Mouse (Mus musculus) hindbrain, postnatal 0 days (tissue): ENCODE results near the gene Ripor2. TPM values are rescaled to one million over a fixed set of nuclear protein-coding genes. Genes with fewer than 3 reads are reported as not detected.
A peak's percentile ranks its signal among the peaks of the same experiment; 100 is the strongest.

ENCODE experiments used
- ATAC-seq: fragments of 200-750 bp; cut with Nextera tagmentation; 2 replicates; pipeline ENCODE4 v1.8.0; 2017; ENCODE audit warnings: mild to moderate bottlenecking, moderate TSS enrichment, moderate library complexity
- DNase-seq: peaks from one replicate; pipeline ENCODE4 v3.0.0-alpha.2; 2015; ENCODE audit warnings: low spot score
- H3K27ac ChIP-seq: fragments of 300-500 bp; sonication (generic); 2 replicates; pipeline ENCODE4 v1.5.1; 2014; ENCODE audit warnings: mild to moderate bottlenecking
- H3K27me3 ChIP-seq: fragments of 300-500 bp; sonication (generic); 2 replicates; pipeline ENCODE4 v1.6.1; 2014; ENCODE audit warnings: low read length, mixed read lengths; ENCODE audit not compliant: insufficient read depth
- H3K36me3 ChIP-seq: fragments of 300-500 bp; sonication (generic); 2 replicates; pipeline ENCODE4 v1.6.1; 2014; ENCODE audit warnings: low read length, mixed read lengths; ENCODE audit not compliant: insufficient read depth
- H3K4me1 ChIP-seq: fragments of 300-500 bp; sonication (generic); 2 replicates; pipeline ENCODE4 v1.6.1; 2014; ENCODE audit warnings: antibody characterized with exemption, low read length, mixed read lengths; ENCODE audit not compliant: insufficient read depth
- H3K4me2 ChIP-seq: fragments of 300-500 bp; sonication (generic); 2 replicates; pipeline ENCODE4 v1.6.1; 2014; ENCODE audit warnings: low read depth, mild to moderate bottlenecking, low read length, moderate library complexity, mixed read lengths
- H3K4me3 ChIP-seq: fragments of 300-500 bp; sonication (generic); 2 replicates; pipeline ENCODE4 v1.5.1; 2014; ENCODE audit warnings: low read length
- H3K9ac ChIP-seq: fragments of 300-500 bp; sonication (generic); replicated peaks from 2 replicates; pipeline ENCODE4 v1.6.1; 2014; ENCODE audit warnings: mild to moderate bottlenecking, low read length, moderate library complexity, mixed read lengths
- H3K9me3 ChIP-seq: fragments of 300-500 bp; sonication (generic); 2 replicates; pipeline ENCODE4 v1.6.1; 2016; ENCODE audit warnings: low read length, mixed read lengths
- CTCF ChIP-seq: IDR thresholded peaks from 2 replicates; pipeline ENCODE4 v1.5.1; 2016; ENCODE audit warnings: antibody characterized with exemption, control low read depth, low read depth
- WGBS: fragments of 180-500 bp; shearing (Covaris S2); extraction: QIAGEN DNeasy Blood & Tissue Kit; methylation state at CpG from one replicate; pipeline ENCODE4 v1.1.7; 2014; 5-methylcytosine and 5-hydroxymethylcytosine counted together
- polyA plus RNA-seq: library from polyadenylated mRNA; unstranded; fragments of >200 nt; fragmentation: Nextera tagmentation; extraction: Ambion mirVana; gene quantifications from 2 replicates; pipeline ENCODE4 v1.2.1, GENCODE M21; 2015
- total RNA-seq: library from RNA; depleted of rRNA; stranded (reverse); fragments of >200 nt; gene quantifications from 2 replicates; pipeline ENCODE4 v1.2.3, GENCODE M21; 2014

Gene Ripor2
- total and polyA plus RNA-seq, 2 experiments from 2014 or later = 12.5 to 32.9 TPM

DNA sequence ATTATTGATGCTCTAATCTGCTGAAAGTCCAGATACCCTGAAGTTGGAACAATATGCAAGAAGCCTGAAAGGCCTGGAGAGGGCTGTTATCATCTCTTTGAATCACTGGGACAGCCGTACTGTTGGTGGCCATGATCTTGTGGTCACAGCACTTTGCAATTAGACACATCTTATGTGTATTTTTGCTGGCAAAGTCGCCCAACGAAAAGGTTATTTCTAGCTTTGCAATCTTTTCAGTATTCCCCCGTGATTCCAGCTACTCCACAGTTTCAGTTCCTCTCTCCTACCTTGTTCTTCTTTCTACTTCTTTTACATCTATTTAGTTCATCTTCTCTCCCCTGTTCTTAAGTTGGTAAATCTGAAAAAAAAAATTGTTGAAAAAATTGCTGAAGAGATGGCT, 26.0 kb downstream of the Ripor2 start:
- H3K4me1 ChIP-seq = 0 out of 2 replicates have a peak, but pooled peaks cover 8% of the 10 kb centered on the region
- H3K27ac ChIP-seq = no peak overlapping the region
- H3K9ac ChIP-seq = no peak overlapping the region
- no peaks in the 10 kb centered on the region for H3K9me3 ChIP-seq
- ATAC-seq (no peak), DNase-seq (no peak)
- no peak overlapping the region for H3K4me3 ChIP-seq
- no peaks in the 10 kb centered on the region for H3K27me3 ChIP-seq
- H3K36me3 ChIP-seq = no peaks in the 10 kb centered on the region
- TF ChIP-seq CTCF = no peak
- H3K4me2 ChIP-seq = no peak overlapping the region
- WGBS = 88% methylated on average over 4 of the region's 4 CpGs

DNA sequence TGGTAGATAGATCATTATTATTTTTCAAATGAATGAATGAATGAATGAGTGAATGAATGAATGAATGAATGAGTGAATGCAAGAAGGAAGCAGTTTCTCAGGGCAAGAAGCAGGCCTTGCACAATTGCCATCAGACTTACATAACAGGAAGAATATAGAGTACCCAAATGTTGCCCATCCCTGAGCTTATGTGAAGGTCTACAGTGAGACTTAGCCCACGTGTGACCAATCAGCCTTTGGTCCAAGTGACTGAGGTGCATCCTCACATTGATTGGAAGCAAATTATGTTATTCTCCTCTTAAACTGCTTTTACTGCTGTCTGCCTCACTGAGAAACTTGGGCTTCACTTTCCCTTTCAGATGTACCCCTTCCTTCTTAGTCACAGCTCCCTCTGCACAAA, 26.7 kb downstream of the Ripor2 start:
- Histone ChIP-seq H3K9ac (no peak overlapping the region), H3K27ac (no peak overlapping the region), H3K4me1 (0 out of 2 replicates have a peak, but pooled peaks cover 6% of the 10 kb centered on the region), H3K4me2 (no peak overlapping the region), H3K4me3 (no peak overlapping the region), H3K36me3 (no peaks in the 10 kb centered on the region), H3K9me3 (no peaks in the 10 kb centered on the region), H3K27me3 (no peaks in the 10 kb centered on the region)
- ATAC-seq (no peak), DNase-seq (no peak)
- 86% methylated on average over 1 of the region's 1 CpGs for WGBS
- no peak for TF ChIP-seq CTCF

DNA sequence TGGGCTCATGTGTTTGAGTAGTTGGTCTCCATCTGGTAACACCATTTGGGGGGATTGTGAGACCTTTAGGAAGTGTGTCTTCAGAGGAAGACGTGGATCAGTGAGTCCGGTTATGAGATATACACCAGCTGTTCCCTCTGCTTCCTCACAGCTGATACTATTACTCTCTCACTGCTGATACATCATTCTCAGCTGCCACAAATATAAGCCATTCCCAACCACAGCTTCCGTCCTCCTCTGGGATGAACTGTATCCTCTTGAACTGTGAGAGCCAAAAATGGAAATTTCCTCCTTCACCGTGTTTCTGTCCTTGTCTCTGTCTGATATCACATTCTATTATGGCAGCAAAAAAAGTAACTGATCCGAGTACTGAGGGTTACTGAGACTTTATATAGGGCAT, 28.9 kb downstream of the Ripor2 start:
- H3K36me3 ChIP-seq = no peaks in the 10 kb centered on the region

DNA sequence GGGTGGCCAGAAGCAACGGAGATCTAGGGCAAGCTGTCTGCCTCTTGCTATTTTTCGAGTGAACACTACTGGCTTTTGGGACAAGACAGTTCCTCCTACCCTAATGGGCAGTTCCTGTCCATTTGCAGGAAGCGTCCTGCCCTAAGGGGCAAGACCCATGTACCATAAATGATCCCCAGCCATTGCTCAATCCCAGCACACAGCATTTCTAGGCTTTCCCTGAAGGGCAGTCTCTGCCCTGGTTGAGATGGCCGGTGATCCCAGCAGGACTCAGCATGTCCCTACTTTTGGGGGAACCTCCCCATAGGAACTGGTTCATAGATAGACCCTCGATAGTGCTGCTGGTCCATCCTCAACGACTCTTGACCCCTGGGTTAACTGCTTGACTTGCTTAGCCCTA, 31.0 kb downstream of the Ripor2 start:
- H3K27me3 ChIP-seq = no peaks in the 10 kb centered on the region
- no peak overlapping the region for H3K4me2 ChIP-seq
- no peaks in the 10 kb centered on the region for H3K36me3 ChIP-seq
- ATAC-seq (no peak), DNase-seq (no peak)
- no peak overlapping the region for H3K9ac ChIP-seq
- H3K27ac ChIP-seq = no peak overlapping the region
- no peaks in the 10 kb centered on the region for H3K9me3 ChIP-seq
- WGBS = 87% methylated on average over 6 of the region's 6 CpGs
- TF ChIP-seq CTCF = no peak
- H3K4me3 ChIP-seq = no peak overlapping the region
- H3K4me1 ChIP-seq = no peaks in the 10 kb centered on the region

More for the DNA sequence above, 28.9 kb downstream of the Ripor2 start:
- H3K27ac ChIP-seq = no peak overlapping the region
- no peak overlapping the region for H3K9ac ChIP-seq
- H3K4me3 ChIP-seq = no peak overlapping the region
- no peak for TF ChIP-seq CTCF
- H3K27me3 ChIP-seq = no peaks in the 10 kb centered on the region
- no peak overlapping the region for H3K4me2 ChIP-seq
- no peaks in the 10 kb centered on the region for H3K9me3 ChIP-seq
- no peaks in the 10 kb centered on the region for H3K4me1 ChIP-seq
- DNase-seq (no peak), ATAC-seq (no peak)
- WGBS = 71% methylated on average over 5 of the region's 5 CpGs

DNA sequence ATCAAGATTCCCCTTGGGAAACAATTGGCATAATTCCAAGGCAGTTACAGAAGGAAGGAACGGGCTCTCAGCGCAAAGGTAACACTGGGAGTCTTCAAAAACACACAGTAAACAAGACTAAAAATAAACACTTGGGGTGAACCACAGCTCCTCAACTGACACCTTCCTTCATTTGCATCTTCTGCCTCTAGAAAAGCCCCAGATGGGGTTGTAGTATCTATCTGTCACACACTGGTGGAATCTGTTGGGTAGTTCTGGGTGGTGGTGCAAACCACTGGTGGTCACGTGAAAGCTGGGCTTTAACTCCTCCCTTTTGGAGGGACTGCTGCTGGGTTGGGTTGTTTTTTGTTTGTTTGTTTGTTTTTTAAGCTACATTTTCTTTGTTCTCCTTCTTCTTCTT, 31.4 kb downstream of the Ripor2 start:
- no peak for DNase-seq
- Histone ChIP-seq H3K9ac (no peak overlapping the region), H3K36me3 (no peaks in the 10 kb centered on the region), H3K4me1 (no peaks in the 10 kb centered on the region), H3K9me3 (no peaks in the 10 kb centered on the region), H3K4me2 (no peak overlapping the region), H3K27ac (no peak overlapping the region), H3K27me3 (no peaks in the 10 kb centered on the region), H3K4me3 (no peak overlapping the region)
- no peak for ATAC-seq
- TF ChIP-seq CTCF = no peak
- WGBS = 77% methylated on average over 3 of the region's 3 CpGs

DNA sequence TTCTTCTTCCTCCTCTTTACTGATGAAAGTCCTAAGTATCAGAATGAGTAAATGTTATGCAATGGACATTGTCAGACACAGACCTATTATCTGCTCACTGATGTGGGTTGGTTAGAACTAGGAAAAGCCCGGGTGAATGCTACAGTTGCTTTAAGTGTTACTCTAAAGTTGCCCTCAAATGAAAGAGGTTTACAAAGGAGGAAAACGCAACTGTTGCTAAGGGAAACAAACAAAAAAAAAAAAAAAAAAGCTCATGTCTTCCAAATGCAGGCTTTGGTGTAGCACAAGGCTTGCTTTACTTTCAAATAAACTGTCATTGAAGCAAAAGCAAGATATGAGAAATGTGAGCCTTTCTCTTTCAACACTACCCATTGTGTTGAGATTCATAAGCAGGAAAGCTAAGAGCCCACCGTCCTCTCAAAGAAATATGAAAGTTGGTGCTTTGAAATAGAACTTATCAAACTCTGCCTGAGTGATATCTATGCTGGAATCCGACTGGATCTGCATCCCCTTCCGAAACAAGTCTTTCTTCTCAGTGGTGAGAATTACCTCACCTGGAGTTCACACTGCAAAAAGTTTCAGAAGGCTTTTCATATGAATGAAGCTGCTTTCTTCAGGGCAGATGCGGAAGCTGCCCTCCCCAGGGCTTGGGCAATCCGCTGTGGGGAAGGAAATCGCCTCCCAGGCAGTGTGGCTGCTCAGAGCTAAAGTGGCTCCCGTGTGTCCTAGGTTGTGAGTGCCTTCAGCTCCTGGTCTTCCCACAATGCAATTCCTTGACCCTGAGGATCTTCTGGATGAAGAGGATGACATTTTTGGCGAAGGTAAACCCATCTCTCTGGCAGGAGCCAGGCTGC, 32.2 kb downstream of the Ripor2 start:
- H3K4me3 ChIP-seq = no peak overlapping the region
- ATAC-seq = no peak
- H3K27me3 ChIP-seq = no peaks in the 10 kb centered on the region
- no peak for TF ChIP-seq CTCF
- no peaks in the 10 kb centered on the region for H3K36me3 ChIP-seq
- H3K4me1 ChIP-seq = no peaks in the 10 kb centered on the region
- DNase-seq = no peak
- WGBS = 66% methylated on average over 10 of the region's 10 CpGs
- no peak overlapping the region for H3K4me2 ChIP-seq
- no peak overlapping the region for H3K27ac ChIP-seq
- no peak overlapping the region for H3K9ac ChIP-seq
- H3K9me3 ChIP-seq = no peaks in the 10 kb centered on the region

DNA sequence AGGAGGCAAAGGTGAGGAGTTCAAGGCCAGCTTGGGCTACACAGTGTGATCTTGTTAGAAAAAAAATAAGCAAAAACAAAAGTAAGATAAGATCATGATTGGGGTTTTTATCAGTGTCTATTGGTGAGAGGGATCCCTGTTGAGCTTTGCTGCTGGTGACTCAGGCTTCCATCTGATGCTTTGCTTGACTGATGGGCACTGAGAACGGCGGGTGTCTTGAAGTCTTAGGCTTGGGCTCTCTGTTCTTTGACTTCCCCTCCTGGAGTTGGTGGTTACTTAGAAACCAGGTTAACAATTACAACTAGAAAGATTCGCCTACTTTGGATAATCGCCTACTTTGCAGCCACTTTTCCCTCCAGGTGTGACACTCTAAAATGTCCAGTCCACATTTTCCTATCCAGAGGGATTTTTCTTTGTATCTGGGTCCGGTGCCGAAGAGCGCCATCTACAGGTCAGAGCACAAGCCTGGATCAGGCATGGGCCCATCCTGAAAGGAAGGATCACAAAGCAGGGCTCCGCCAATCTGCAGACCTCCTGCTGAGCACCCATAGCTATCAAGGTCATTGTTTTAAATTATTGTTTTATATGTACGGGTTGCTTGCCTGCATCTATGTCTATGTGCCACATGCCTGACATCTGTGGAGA, 34.1 kb downstream of the Ripor2 start:
- WGBS = 52% methylated on average over 9 of the region's 9 CpGs
- peak; percentile 60 for TF ChIP-seq CTCF
- no peaks in the 10 kb centered on the region for H3K36me3 ChIP-seq
- H3K27ac ChIP-seq = no peak overlapping the region
- H3K4me2 ChIP-seq = no peak overlapping the region
- H3K27me3 ChIP-seq = no peaks in the 10 kb centered on the region
- no peak overlapping the region for H3K4me3 ChIP-seq
- no peaks in the 10 kb centered on the region for H3K9me3 ChIP-seq
- DNase-seq (peak; percentile 48), ATAC-seq (no peak)
- no peaks in the 10 kb centered on the region for H3K4me1 ChIP-seq
- no peak overlapping the region for H3K9ac ChIP-seq
